Mouse (Mus musculus) lung, embryonic 16.5 days (tissue): ENCODE data around the gene Ly6g6f. TPM values are rescaled to one million over a fixed set of nuclear protein-coding genes. Genes with fewer than 3 reads are reported as not detected.

Experiments used
- ATAC-seq: fragments of 200-750 bp; cut with Nextera tagmentation; 2 replicates; pipeline ENCODE4 v1.8.0; 2017; ENCODE audit warnings: low read depth, mild to moderate bottlenecking, moderate library complexity
- H3K27ac ChIP-seq: fragments of 300-500 bp; sonication (generic); 2 replicates; pipeline ENCODE4 v1.5.1; 2014; ENCODE audit warnings: mild to moderate bottlenecking, control low read depth, low read length
- H3K27me3 ChIP-seq: fragments of 300-500 bp; sonication (generic); 2 replicates; pipeline ENCODE4 v1.6.1; 2014; ENCODE audit warnings: low read depth, low read length, mixed read lengths; ENCODE audit not compliant: control insufficient read depth, insufficient read depth
- H3K36me3 ChIP-seq: fragments of 300-500 bp; sonication (generic); 2 replicates; pipeline ENCODE4 v1.6.1; 2014; ENCODE audit warnings: low read length; ENCODE audit not compliant: control insufficient read depth, insufficient read depth
- H3K4me1 ChIP-seq: fragments of 300-500 bp; sonication (generic); replicated peaks from 2 replicates; pipeline ENCODE4 v1.6.1; 2014; ENCODE audit warnings: low read length, mixed read lengths; ENCODE audit not compliant: control insufficient read depth, insufficient read depth
- H3K4me2 ChIP-seq: fragments of 300-500 bp; sonication (generic); 2 replicates; pipeline ENCODE4 v1.6.1; 2014; ENCODE audit warnings: low read depth, low read length, control low read depth
- H3K4me3 ChIP-seq: fragments of 300-500 bp; sonication (generic); 2 replicates; pipeline ENCODE4 v1.5.1; 2014; ENCODE audit warnings: mild to moderate bottlenecking, low read length, control low read depth
- H3K9ac ChIP-seq: fragments of 300-500 bp; sonication (generic); 2 replicates; pipeline ENCODE4 v1.6.1; 2014; ENCODE audit warnings: low read length, control low read depth
- H3K9me3 ChIP-seq: fragments of 300-500 bp; sonication (generic); 2 replicates; pipeline ENCODE4 v1.6.1; 2016; ENCODE audit warnings: low read length; ENCODE audit not compliant: control insufficient read depth
- WGBS: fragments of 180-500 bp; shearing (Covaris S2); extraction: QIAGEN DNeasy Blood & Tissue Kit; methylation state at CpG from one replicate; pipeline ENCODE4 v1.1.7; 2014; 5-methylcytosine and 5-hydroxymethylcytosine counted together
- polyA plus RNA-seq: library from polyadenylated mRNA; unstranded; fragments of >200 nt; fragmentation: Nextera tagmentation; extraction: Ambion mirVana; gene quantifications from 2 replicates; pipeline ENCODE4 v1.2.1, GENCODE M21; 2015

Gene Ly6g6f
- polyA plus RNA-seq, 1 experiment from 2014 or later: 0.79 TPM

DNA sequence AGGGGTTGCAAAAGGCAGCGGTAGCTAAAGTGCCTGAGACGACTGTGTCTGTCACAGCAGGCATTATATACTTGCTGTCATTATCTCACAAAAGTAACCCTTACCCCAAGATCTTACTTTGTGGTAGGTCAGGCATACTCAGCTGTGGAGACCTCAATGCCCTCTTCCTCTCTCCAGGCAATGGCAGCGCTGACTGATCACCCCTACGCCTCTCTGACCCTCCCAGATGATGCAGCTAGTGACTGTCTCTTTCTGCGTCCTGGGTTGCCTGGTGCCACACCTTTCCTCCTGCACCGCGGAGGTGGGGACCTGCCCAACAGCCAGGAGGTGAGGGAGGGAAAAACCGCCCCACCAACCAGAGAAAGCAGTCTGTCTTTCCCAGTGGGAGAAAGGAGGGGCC, 24.1 kb downstream of the Ly6g6f start:
- H3K27me3 ChIP-seq: no peaks in the 10 kb centered on the region
- WGBS: 83% methylated on average over 7 of the region's 8 CpGs
- no peaks in the 10 kb centered on the region for H3K9me3 ChIP-seq
- no peak for ATAC-seq
- H3K9ac ChIP-seq: no peak overlapping the region
- H3K4me1 ChIP-seq: peaks cover 41% of the 10 kb centered on the region
- no peak overlapping the region for H3K4me3 ChIP-seq
- no peak overlapping the region for H3K27ac ChIP-seq
- H3K4me2 ChIP-seq: no peak overlapping the region
- H3K36me3 ChIP-seq: peaks cover 30% of the 10 kb centered on the region

DNA sequence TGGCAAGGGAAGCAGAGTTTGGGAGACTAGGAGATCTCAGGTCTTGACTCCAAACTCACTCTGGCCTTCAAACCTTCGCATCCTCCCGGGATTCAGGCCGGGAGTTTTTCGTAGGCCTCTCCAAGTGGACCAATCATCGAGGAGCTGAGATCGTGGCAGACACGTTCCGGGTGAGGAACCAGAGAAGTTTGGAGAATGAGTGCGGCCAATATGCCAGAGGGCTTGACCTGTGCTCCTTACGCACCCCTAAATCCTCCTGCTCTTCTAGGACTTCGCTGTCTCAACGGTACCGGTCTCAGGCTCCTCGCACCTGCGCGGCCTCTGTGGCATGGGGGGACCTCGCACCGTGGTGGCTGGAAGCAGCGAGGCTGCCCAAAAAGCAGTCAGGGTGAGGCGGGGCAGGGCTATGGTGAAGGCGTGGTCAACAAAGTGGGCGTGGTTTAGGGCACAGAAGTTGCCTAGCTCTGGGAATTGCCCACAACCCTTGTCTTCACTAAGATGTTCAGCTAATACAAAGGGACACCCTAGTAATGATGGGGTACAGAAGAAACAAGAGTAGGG, 24.6 kb downstream of the Ly6g6f start:
- 55% methylated on average over 22 of the region's 22 CpGs for WGBS
- H3K4me3 ChIP-seq: peak overlapping the region; percentile 67
- ATAC-seq: no peak
- H3K4me2 ChIP-seq: peak overlapping the region; percentile 95
- peaks cover 36% of the 10 kb centered on the region for H3K4me1 ChIP-seq
- no peaks in the 10 kb centered on the region for H3K9me3 ChIP-seq
- no peaks in the 10 kb centered on the region for H3K27me3 ChIP-seq
- H3K27ac ChIP-seq: no peak overlapping the region
- H3K9ac ChIP-seq: peak overlapping the region; percentile 82
- H3K36me3 ChIP-seq: peaks cover 33% of the 10 kb centered on the region

DNA sequence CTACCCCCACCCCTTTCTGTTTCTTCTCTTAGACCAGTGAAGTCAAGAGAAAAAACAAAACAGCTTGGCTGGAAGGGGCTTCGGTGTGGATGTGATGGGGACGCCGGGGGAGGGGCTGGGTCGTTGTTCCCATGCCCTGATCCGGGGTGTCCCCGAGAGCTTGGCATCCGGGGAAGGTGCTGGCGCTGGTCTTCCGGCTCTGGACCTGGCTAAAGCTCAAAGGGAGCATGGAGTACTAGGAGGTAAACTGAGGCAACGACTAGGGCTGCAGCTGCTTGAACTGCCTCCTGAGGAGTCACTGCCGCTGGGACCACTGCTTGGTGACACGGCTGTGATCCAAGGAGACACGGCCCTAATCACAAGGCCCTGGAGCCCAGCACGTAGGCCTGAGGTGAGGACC, 25.3 kb downstream of the Ly6g6f start:
- H3K9ac ChIP-seq: peak overlapping the region; percentile 82
- H3K27me3 ChIP-seq: no peaks in the 10 kb centered on the region
- H3K4me2 ChIP-seq: peak overlapping the region; percentile 95
- peaks cover 39% of the 10 kb centered on the region for H3K36me3 ChIP-seq
- WGBS: 13% methylated on average over 14 of the region's 14 CpGs
- H3K9me3 ChIP-seq: no peaks in the 10 kb centered on the region
- no peak for ATAC-seq
- peak overlapping the region; percentile 92; the same call in 1 of the 2 replicates for H3K27ac ChIP-seq
- peaks cover 29% of the 10 kb centered on the region for H3K4me1 ChIP-seq
- peak overlapping the region; percentile 67 for H3K4me3 ChIP-seq

DNA sequence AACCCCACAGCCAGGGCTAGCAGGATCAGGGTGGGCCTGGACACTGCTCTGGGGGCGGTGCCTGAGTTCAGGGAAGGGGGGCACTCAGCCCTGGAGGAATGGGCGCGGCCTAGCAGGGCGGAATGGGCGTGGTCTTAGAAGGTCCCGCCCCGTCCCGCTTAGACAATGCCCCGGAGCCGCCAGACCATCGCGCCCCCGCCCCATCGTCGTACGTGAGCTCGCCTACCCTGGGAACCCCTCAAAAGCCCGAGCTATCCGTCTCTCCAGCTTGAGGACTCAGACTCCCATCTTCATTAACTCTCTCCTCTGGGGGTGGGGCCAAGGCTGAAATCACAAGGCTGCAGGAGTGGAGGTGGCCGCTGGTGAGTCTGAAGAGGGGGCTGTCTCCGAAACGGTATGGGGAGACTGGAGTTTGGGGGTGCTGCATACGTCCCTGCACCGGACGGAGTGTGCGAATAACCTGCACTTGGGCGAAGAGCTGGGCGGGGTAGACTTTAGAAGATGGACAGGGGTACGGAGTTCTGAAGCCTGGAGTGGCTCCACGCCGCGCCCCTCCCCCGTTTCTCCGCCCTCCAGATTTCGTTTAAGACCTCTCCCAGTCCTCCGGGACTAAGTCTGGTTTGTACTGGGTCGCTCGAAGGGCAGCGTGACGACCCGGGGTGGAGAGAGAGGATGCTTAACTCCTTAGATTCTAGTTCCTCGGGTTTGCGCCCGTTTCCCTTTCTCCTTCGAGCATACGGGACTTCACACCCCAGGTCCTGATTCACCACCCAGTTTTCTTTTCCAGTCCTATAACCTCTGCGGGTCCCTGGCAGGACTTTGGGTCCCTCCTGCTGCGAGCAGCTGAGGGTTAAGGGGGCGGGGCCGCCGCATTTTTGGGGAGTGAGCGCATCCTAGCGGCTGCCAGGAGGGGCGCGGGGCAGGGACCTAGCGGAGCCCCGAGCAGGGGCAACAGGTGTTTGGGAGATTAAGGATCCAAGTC, 26.2 kb downstream of the Ly6g6f start, which contains the start of gene Ddah2:
Ddah2 (plus strand) TSS at position 125 of the 982 bp plus-strand sequence.
- H3K36me3 ChIP-seq: peaks cover 45% of the 10 kb centered on the region

DNA sequence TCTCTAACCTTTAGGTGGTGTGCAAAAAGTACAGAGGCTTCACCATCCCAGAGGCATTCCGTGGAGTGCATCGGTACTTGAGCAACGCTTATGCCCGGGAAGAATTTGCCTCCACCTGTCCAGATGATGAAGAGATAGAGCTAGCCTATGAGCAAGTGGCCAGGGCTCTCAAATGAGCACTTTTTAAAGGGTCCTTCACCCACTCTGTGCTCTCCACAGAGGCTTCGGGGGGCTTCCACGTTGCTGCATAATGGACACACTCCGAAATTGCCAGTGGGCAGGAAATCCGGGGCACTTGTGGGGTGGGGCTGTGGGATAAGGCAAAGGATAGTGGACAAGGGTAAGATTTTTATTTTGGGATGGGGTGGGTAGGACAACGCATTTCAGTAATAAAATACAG, 27.1 kb downstream of the Ly6g6f start:
- peak overlapping the region; percentile 67; the same call in 1 of the 2 replicates for H3K4me3 ChIP-seq
- H3K9me3 ChIP-seq: no peaks in the 10 kb centered on the region
- no peak for ATAC-seq
- 39% methylated on average over 9 of the region's 9 CpGs for WGBS
- peak overlapping the region; percentile 95 for H3K4me2 ChIP-seq
- H3K27ac ChIP-seq: peak overlapping the region; percentile 92
- no peak overlapping the region; the same call in 1 of the 2 replicates for H3K9ac ChIP-seq
- H3K27me3 ChIP-seq: no peaks in the 10 kb centered on the region
- peaks cover 52% of the 10 kb centered on the region for H3K36me3 ChIP-seq
- H3K4me1 ChIP-seq: peaks cover 18% of the 10 kb centered on the region

More for the DNA sequence above, 26.2 kb downstream of the Ly6g6f start, which contains the start of gene Ddah2:
- WGBS: under 1% methylated on average over 57 of the region's 57 CpGs
- H3K4me3 ChIP-seq: peak within 1 kb of the TSS; percentile 67
- H3K27me3 ChIP-seq: no peaks in the 10 kb centered on the region
- peak; percentile 96 for ATAC-seq
- peak within 1 kb of the TSS; percentile 95 for H3K4me2 ChIP-seq
- no peaks in the 10 kb centered on the region for H3K9me3 ChIP-seq
- peak within 1 kb of the TSS; percentile 82 for H3K9ac ChIP-seq
- peaks cover 23% of the 10 kb centered on the region for H3K4me1 ChIP-seq
- peak within 1 kb of the TSS; percentile 92 for H3K27ac ChIP-seq

DNA sequence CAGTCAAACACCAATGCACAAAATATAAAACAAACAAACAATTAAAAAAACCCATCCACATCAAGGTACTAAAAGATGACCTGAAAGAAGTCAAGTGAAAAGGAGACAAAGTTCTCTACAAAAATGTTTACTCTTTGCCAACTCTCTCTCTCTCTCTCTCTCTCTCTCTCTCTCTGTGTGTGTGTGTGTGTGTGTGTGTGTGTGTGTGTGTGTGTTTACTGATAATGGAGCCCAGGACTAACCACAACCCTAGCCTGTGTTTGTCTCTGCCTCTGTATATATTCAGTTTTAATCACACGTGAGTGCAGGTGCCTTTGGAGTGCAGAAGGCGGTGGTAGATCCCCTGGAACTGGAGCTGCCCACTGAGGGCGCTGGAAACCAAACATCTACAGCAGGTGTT, 28.3 kb downstream of the Ly6g6f start:
- ATAC-seq: no peak
- H3K9me3 ChIP-seq: no peaks in the 10 kb centered on the region
- H3K4me3 ChIP-seq: no peak overlapping the region
- H3K27ac ChIP-seq: no peak overlapping the region
- WGBS: 72% methylated on average over 3 of the region's 3 CpGs
- H3K4me2 ChIP-seq: no peak overlapping the region
- no peak overlapping the region for H3K9ac ChIP-seq
- H3K27me3 ChIP-seq: no peaks in the 10 kb centered on the region
- H3K4me1 ChIP-seq: peaks cover 21% of the 10 kb centered on the region
- peaks cover 50% of the 10 kb centered on the region for H3K36me3 ChIP-seq

DNA sequence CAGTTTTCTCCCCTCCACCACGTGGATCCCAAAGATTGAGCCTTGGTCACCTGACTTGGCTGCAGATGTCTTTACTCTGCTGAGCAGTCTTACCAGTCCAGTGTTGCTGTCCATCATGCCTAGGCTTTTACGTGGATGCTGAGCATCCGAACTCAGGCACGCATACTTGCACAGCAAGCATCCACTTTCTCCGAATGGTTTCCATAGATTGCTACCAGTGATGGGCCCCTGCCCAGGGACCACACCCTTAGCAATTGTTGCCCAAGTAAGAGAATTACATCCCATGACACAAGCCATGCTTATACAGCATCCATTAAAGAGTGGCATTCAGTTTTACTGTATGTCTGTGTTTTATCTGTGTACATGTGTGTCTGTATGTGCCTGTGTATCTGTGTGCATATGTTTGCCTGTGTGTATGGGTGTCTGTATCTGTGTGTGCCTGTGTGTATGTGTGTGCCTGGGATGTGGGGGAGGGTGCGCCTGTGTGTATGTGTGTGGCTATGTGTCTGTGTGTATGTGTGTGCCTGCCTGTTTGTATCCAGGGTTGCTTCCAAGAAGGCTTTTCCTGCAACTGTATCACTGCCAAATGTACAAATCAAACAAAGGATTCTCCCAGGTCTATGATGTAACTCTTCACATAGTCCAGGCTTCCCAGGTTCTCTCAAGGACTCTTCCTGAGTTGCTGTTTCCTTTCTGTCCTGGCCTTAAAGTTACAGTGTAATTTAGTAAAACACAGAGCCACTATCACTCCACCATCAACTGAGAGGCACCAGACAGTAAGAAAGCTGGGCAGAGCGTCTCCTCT, 29.5 kb downstream of the Ly6g6f start:
- Histone ChIP-seq H3K27me3 (no peaks in the 10 kb centered on the region), H3K4me1 (peaks cover 24% of the 10 kb centered on the region), H3K4me3 (no peak overlapping the region), H3K9me3 (no peaks in the 10 kb centered on the region), H3K27ac (no peak overlapping the region), H3K4me2 (no peak overlapping the region), H3K36me3 (peaks cover 41% of the 10 kb centered on the region), H3K9ac (no peak overlapping the region)
- 89% methylated on average over 7 of the region's 7 CpGs for WGBS
- no peak for ATAC-seq

DNA sequence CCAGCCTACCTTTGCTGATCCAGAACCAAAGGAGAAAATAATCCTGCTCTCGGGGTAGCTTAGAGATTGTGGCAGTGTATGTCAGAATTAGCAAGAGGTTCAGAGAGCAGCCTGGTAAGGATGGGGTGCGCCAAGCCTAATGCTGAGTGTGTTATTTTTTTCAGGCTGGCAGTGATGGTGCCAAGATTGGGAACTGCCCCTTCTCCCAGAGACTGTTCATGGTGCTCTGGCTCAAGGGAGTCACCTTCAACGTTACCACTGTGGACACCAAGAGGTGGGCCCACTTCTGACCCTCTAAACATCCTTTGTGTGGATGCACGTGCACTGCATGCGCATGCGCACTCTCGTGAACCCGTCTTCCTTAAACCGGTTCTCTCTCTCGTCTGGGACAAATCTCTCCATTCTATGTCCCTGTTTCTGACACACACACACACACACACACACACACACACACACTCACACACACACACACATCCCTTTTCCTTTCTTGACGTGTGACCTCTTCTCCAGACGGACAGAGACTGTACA, 33.1 kb downstream of the Ly6g6f start:
- 76% methylated on average over 12 of the region's 12 CpGs for WGBS
- Histone ChIP-seq H3K27me3 (no peaks in the 10 kb centered on the region), H3K9me3 (no peaks in the 10 kb centered on the region), H3K4me2 (peak overlapping the region; percentile 97), H3K4me1 (peaks cover 31% of the 10 kb centered on the region), H3K9ac (peak overlapping the region; percentile 82), H3K4me3 (peak overlapping the region; percentile 81), H3K36me3 (peaks cover 34% of the 10 kb centered on the region), H3K27ac (peak overlapping the region; percentile 99)
- no peak for ATAC-seq
